Mouse (Mus musculus): ENCODE measurements at regions not wholly inside any gene's neighbourhood (a gene's known extent, or its start where the extent isn't known, plus 50 kb on each side); places are given as distances from the start of the nearest gene placed in this dataset.

- no peaks in the 10 kb centered on the region for H3K36me3 ChIP-seq
- ATAC-seq = no peak
- H3K4me1 ChIP-seq = no peaks in the 10 kb centered on the region
- no peak overlapping the region for H3K9ac ChIP-seq
- no peak overlapping the region for H3K27ac ChIP-seq
- no peaks in the 10 kb centered on the region for H3K27me3 ChIP-seq (replicated peaks)
- WGBS (ENCODE audit: insufficient replicate concordance) = 64% methylated on average over 5 of the region's 5 CpGs
- H3K4me3 ChIP-seq = no peak overlapping the region
- H3K4me2 ChIP-seq = no peak overlapping the region
- H3K9me3 ChIP-seq (replicated peaks) = no peaks in the 10 kb centered on the region
Observed at GRCm38 (mm10) chr9:101714805-101715204, 146.8 kb upstream of the 9630041A04Rik start.

GRCm38 (mm10) chr9:101710611-101711071 lies 151.0 kb upstream of the 9630041A04Rik start:
- Histone ChIP-seq H3K4me2 (no peak overlapping the region), H3K9ac (no peak overlapping the region), H3K27me3 (replicated peaks) (no peaks in the 10 kb centered on the region), H3K4me3 (no peak overlapping the region), H3K4me1 (no peaks in the 10 kb centered on the region), H3K27ac (no peak overlapping the region), H3K36me3 (no peaks in the 10 kb centered on the region), H3K9me3 (replicated peaks) (no peaks in the 10 kb centered on the region)
- ATAC-seq = no peak
- WGBS (ENCODE audit: insufficient replicate concordance) = 73% methylated on average over 8 of the region's 8 CpGs

- Histone ChIP-seq H3K27me3 (replicated peaks) (no peaks in the 10 kb centered on the region), H3K36me3 (no peaks in the 10 kb centered on the region), H3K4me3 (no peak overlapping the region), H3K9me3 (replicated peaks) (no peaks in the 10 kb centered on the region), H3K9ac (no peak overlapping the region), H3K27ac (no peak overlapping the region), H3K4me2 (no peak overlapping the region), H3K4me1 (no peaks in the 10 kb centered on the region)
- 67% methylated on average over 7 of the region's 7 CpGs for WGBS (ENCODE audit: insufficient replicate concordance)
- no peak for ATAC-seq
Observed at GRCm38 (mm10) chr9:101700368-101700767, 161.3 kb upstream of the 9630041A04Rik start.

GRCm38 (mm10) chr9:101694054-101694453 lies 167.6 kb upstream of the 9630041A04Rik start:
- H3K27me3 ChIP-seq (replicated peaks) = no peaks in the 10 kb centered on the region; the same call in 1 of the 2 replicates
- 65% methylated on average over 5 of the region's 5 CpGs for WGBS (ENCODE audit: insufficient replicate concordance)
- no peak overlapping the region for H3K4me2 ChIP-seq
- H3K4me1 ChIP-seq = no peaks in the 10 kb centered on the region
- H3K4me3 ChIP-seq = no peak overlapping the region
- no peak for ATAC-seq
- no peaks in the 10 kb centered on the region for H3K9me3 ChIP-seq (replicated peaks)
- H3K36me3 ChIP-seq = no peaks in the 10 kb centered on the region
- H3K27ac ChIP-seq = no peak overlapping the region
- no peak overlapping the region for H3K9ac ChIP-seq

GRCm38 (mm10) chr9:101691336-101691735 lies 170.3 kb upstream of the 9630041A04Rik start:
- ATAC-seq = no peak
- Histone ChIP-seq H3K4me2 (no peak overlapping the region), H3K36me3 (no peaks in the 10 kb centered on the region), H3K4me3 (no peak overlapping the region), H3K27me3 (replicated peaks) (no peaks in the 10 kb centered on the region; the same call in 1 of the 2 replicates), H3K4me1 (no peaks in the 10 kb centered on the region), H3K27ac (no peak overlapping the region), H3K9me3 (replicated peaks) (no peaks in the 10 kb centered on the region), H3K9ac (no peak overlapping the region)
- 78% methylated on average over 6 of the region's 6 CpGs for WGBS (ENCODE audit: insufficient replicate concordance)

GRCm38 (mm10) chr9:101690916-101691315 lies 170.7 kb upstream of the 9630041A04Rik start:
- ATAC-seq = no peak

GRCm38 (mm10) chr9:101690402-101690861 lies 171.2 kb upstream of the 9630041A04Rik start:
- H3K27me3 ChIP-seq (replicated peaks) = no peaks in the 10 kb centered on the region; the same call in 1 of the 2 replicates
- no peak overlapping the region for H3K4me2 ChIP-seq
- H3K4me3 ChIP-seq = no peak overlapping the region
- H3K4me1 ChIP-seq = no peaks in the 10 kb centered on the region
- H3K9me3 ChIP-seq (replicated peaks) = no peaks in the 10 kb centered on the region
- H3K27ac ChIP-seq = no peak overlapping the region
- no peak for ATAC-seq
- H3K9ac ChIP-seq = no peak overlapping the region
- 28% methylated on average over 12 of the region's 12 CpGs for WGBS (ENCODE audit: insufficient replicate concordance)
- no peaks in the 10 kb centered on the region for H3K36me3 ChIP-seq

More at GRCm38 (mm10) chr9:101690916-101691315, 170.7 kb upstream of the 9630041A04Rik start:
- no peaks in the 10 kb centered on the region for H3K9me3 ChIP-seq (replicated peaks)
- H3K36me3 ChIP-seq = no peaks in the 10 kb centered on the region
- H3K27me3 ChIP-seq (replicated peaks) = no peaks in the 10 kb centered on the region; the same call in 1 of the 2 replicates
- no peak overlapping the region for H3K9ac ChIP-seq
- H3K4me3 ChIP-seq = no peak overlapping the region
- no peak overlapping the region for H3K4me2 ChIP-seq
- no peaks in the 10 kb centered on the region for H3K4me1 ChIP-seq
- 57% methylated on average over 7 of the region's 7 CpGs for WGBS (ENCODE audit: insufficient replicate concordance)
- no peak overlapping the region for H3K27ac ChIP-seq

- Histone ChIP-seq H3K4me1 (no peaks in the 10 kb centered on the region), H3K9me3 (replicated peaks) (no peaks in the 10 kb centered on the region), H3K36me3 (no peaks in the 10 kb centered on the region), H3K27me3 (replicated peaks) (no peaks in the 10 kb centered on the region; the same call in 1 of the 2 replicates), H3K9ac (no peak overlapping the region), H3K4me2 (no peak overlapping the region), H3K27ac (no peak overlapping the region), H3K4me3 (no peak overlapping the region)
- WGBS (ENCODE audit: insufficient replicate concordance) = 18% methylated on average over 11 of the region's 11 CpGs
- no peak for ATAC-seq
Observed at GRCm38 (mm10) chr9:101689532-101690401, 171.9 kb upstream of the 9630041A04Rik start.

- H3K27me3 ChIP-seq (replicated peaks) = no peaks in the 10 kb centered on the region; the same call in 1 of the 2 replicates
- no peaks in the 10 kb centered on the region for H3K9me3 ChIP-seq (replicated peaks)
- no peak overlapping the region for H3K4me2 ChIP-seq
- H3K4me1 ChIP-seq = no peaks in the 10 kb centered on the region
- H3K4me3 ChIP-seq = no peak overlapping the region
- H3K27ac ChIP-seq = no peak overlapping the region
- no peak for ATAC-seq
- no peaks in the 10 kb centered on the region for H3K36me3 ChIP-seq
- no peak overlapping the region for H3K9ac ChIP-seq
- WGBS (ENCODE audit: insufficient replicate concordance) = 63% methylated on average over 6 of the region's 6 CpGs
Observed at GRCm38 (mm10) chr9:101687226-101687625, 174.4 kb upstream of the 9630041A04Rik start.

- no peak overlapping the region for H3K4me2 ChIP-seq
- no peak overlapping the region for H3K9ac ChIP-seq
- H3K4me1 ChIP-seq = no peaks in the 10 kb centered on the region
- no peak overlapping the region for H3K27ac ChIP-seq
- 61% methylated on average over 2 of the region's 2 CpGs for WGBS (ENCODE audit: insufficient replicate concordance)
- H3K36me3 ChIP-seq = no peaks in the 10 kb centered on the region
- no peaks in the 10 kb centered on the region for H3K9me3 ChIP-seq (replicated peaks)
- no peaks in the 10 kb centered on the region for H3K27me3 ChIP-seq (replicated peaks)
- H3K4me3 ChIP-seq = no peak overlapping the region
- ATAC-seq = no peak
Observed at GRCm38 (mm10) chr9:101677563-101677962, 184.1 kb upstream of the 9630041A04Rik start.

GRCm38 (mm10) chr9:101670111-101670510 lies 191.5 kb upstream of the 9630041A04Rik start:
- no peak overlapping the region for H3K4me2 ChIP-seq
- no peak overlapping the region for H3K4me3 ChIP-seq
- no peaks in the 10 kb centered on the region for H3K36me3 ChIP-seq
- H3K4me1 ChIP-seq = no peaks in the 10 kb centered on the region
- no peak for ATAC-seq
- H3K9ac ChIP-seq = no peak overlapping the region
- H3K27me3 ChIP-seq (replicated peaks) = no peaks in the 10 kb centered on the region
- no peaks in the 10 kb centered on the region for H3K9me3 ChIP-seq (replicated peaks)
- H3K27ac ChIP-seq = no peak overlapping the region
- 55% methylated on average over 1 of the region's 1 CpGs for WGBS (ENCODE audit: insufficient replicate concordance)

GRCm38 (mm10) chr9:101649816-101650215 lies 211.8 kb upstream of the 9630041A04Rik start:
- 66% methylated on average over 5 of the region's 5 CpGs for WGBS (ENCODE audit: insufficient replicate concordance)
- H3K4me1 ChIP-seq = no peaks in the 10 kb centered on the region
- ATAC-seq = no peak

More at GRCm38 (mm10) chr9:101649816-101650215, 211.8 kb upstream of the 9630041A04Rik start:
- Histone ChIP-seq H3K27ac (no peak overlapping the region), H3K36me3 (no peaks in the 10 kb centered on the region), H3K27me3 (replicated peaks) (no peaks in the 10 kb centered on the region), H3K9me3 (replicated peaks) (0 out of 2 replicates have a peak, but pooled peaks cover 3% of the 10 kb centered on the region), H3K9ac (no peak overlapping the region), H3K4me2 (no peak overlapping the region), H3K4me3 (no peak overlapping the region)

Data from liver, embryonic 12.5 days (tissue).